Mouse (Mus musculus) heart, postnatal 0 days (tissue): ENCODE measurements around the gene Selp.

ENCODE experiments used
- CTCF ChIP-seq: IDR thresholded peaks from 2 replicates; pipeline ENCODE4 v1.5.1; 2016; ENCODE audit warnings: antibody characterized with exemption, control low read depth, low read depth
- EP300 ChIP-seq: IDR thresholded peaks from 2 replicates; pipeline ENCODE4 v1.6.1; 2016; ENCODE audit warnings: antibody characterized with exemption, low read depth

- TF ChIP-seq CTCF (no peak), EP300 (no peak)
Observed at GRCm38 (mm10) chr1:164135360-164135759, 20.3 kb downstream of the Selp start.
